Mouse (Mus musculus): ENCODE data around the gene Klk4. TPM values are rescaled to one million over a fixed set of nuclear protein-coding genes. Genes with fewer than 3 reads are reported as not detected.

Gene Klk4
- 0.18 TPM in 1 of 2 replicates, not detected in the other for polyA plus RNA-seq (2016; fragmentation: Nextera tagmentation; extraction: Ambion mirVana)

- ATAC-seq (ENCODE audit: insufficient number of reproducible peaks, low FRiP score) = no peak
- no peak within 1 kb of the TSS for H3K4me3 ChIP-seq
- H3K27ac ChIP-seq (ENCODE audit: poor library complexity, severe bottlenecking) = no peak within 1 kb of the TSS
- 14% methylated on average over 3 of the region's 3 CpGs for WGBS
- H3K9me3 ChIP-seq (replicated peaks) = no peaks in the 10 kb centered on the region; the same call in 1 of the 2 replicates
- H3K36me3 ChIP-seq = no peaks in the 10 kb centered on the region
- H3K4me1 ChIP-seq (replicated peaks) = no peaks in the 10 kb centered on the region
- no peak within 1 kb of the TSS for H3K9ac ChIP-seq
- no peak within 1 kb of the TSS for H3K4me2 ChIP-seq
- H3K27me3 ChIP-seq (replicated peaks) = peaks cover 60% of the 10 kb centered on the region
Observed at GRCm38 (mm10) chr7:43880912-43881311, at the start of gene Klk4. Gene Klk4 (plus strand): TSS chr7:43881160.

DNA sequence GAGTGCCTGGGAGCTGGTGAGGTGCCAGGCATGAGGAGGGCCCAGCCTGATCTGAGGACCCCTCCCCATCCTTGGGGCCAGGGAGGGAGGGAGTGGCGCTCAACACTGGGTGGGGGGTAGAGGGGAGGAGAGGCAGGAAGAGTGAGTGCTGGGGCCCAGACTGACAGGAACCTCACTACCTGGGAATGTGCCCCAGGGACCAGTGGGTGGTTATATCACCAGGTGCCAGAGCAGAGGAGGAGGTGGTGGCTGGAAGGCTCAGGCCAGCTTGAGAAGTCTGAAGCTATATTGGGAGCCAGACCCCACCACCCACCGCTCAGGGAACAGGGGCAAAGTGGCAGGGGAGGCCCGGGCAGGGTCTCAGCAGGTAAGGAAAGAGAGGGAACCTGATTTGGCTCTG is 39.3 kb upstream of the Klk4 start, which contains the start of gene Klk5:
TSS of gene Klk5 (plus strand) at position 271 of the 400 bp plus-strand sequence.
- 41% methylated on average over 3 of the region's 3 CpGs for WGBS
- no peaks in the 10 kb centered on the region for H3K9me3 ChIP-seq (replicated peaks)
- H3K4me3 ChIP-seq = no peak within 1 kb of the TSS
- H3K27ac ChIP-seq (ENCODE audit: poor library complexity, severe bottlenecking) = no peak within 1 kb of the TSS
- no peak within 1 kb of the TSS for H3K9ac ChIP-seq
- H3K36me3 ChIP-seq = no peaks in the 10 kb centered on the region
- H3K27me3 ChIP-seq (replicated peaks) = no peaks in the 10 kb centered on the region
- ATAC-seq (ENCODE audit: insufficient number of reproducible peaks, low FRiP score) = no peak
- no peaks in the 10 kb centered on the region for H3K4me1 ChIP-seq (replicated peaks)
- H3K4me2 ChIP-seq = no peak within 1 kb of the TSS

- Histone ChIP-seq H3K9ac (no peak overlapping the region), H3K27me3 (replicated peaks) (no peaks in the 10 kb centered on the region), H3K4me3 (no peak overlapping the region), H3K9me3 (replicated peaks) (no peaks in the 10 kb centered on the region), H3K36me3 (no peaks in the 10 kb centered on the region), H3K4me1 (replicated peaks) (no peaks in the 10 kb centered on the region), H3K27ac (ENCODE audit: poor library complexity, severe bottlenecking) (no peak overlapping the region), H3K4me2 (no peak overlapping the region)
- ATAC-seq (ENCODE audit: insufficient number of reproducible peaks, low FRiP score) = no peak
- 80% methylated on average over 4 of the region's 4 CpGs for WGBS
Observed at GRCm38 (mm10) chr7:43843801-43844200, 37.2 kb upstream of the Klk4 start.

GRCm38 (mm10) chr7:43851616-43852015 is 29.3 kb upstream of the Klk4 start:
- no peak overlapping the region for H3K4me3 ChIP-seq
- no peaks in the 10 kb centered on the region for H3K27me3 ChIP-seq (replicated peaks)
- ATAC-seq (ENCODE audit: insufficient number of reproducible peaks, low FRiP score) = no peak
- H3K36me3 ChIP-seq = no peaks in the 10 kb centered on the region
- H3K4me2 ChIP-seq = no peak overlapping the region
- H3K4me1 ChIP-seq (replicated peaks) = no peaks in the 10 kb centered on the region
- 0 out of 2 replicates have a peak, but pooled peaks cover 6% of the 10 kb centered on the region for H3K9me3 ChIP-seq (replicated peaks)
- 76% methylated on average over 6 of the region's 6 CpGs for WGBS
- H3K9ac ChIP-seq = no peak overlapping the region
- no peak overlapping the region for H3K27ac ChIP-seq (ENCODE audit: poor library complexity, severe bottlenecking)

- Histone ChIP-seq H3K27ac (ENCODE audit: poor library complexity, severe bottlenecking) (no peak overlapping the region), H3K9me3 (replicated peaks) (0 out of 2 replicates have a peak, but pooled peaks cover 6% of the 10 kb centered on the region), H3K4me1 (replicated peaks) (no peaks in the 10 kb centered on the region), H3K4me3 (no peak overlapping the region), H3K27me3 (replicated peaks) (no peaks in the 10 kb centered on the region), H3K4me2 (no peak overlapping the region), H3K9ac (no peak overlapping the region), H3K36me3 (no peaks in the 10 kb centered on the region)
- 66% methylated on average over 9 of the region's 9 CpGs for WGBS
- no peak for ATAC-seq (ENCODE audit: insufficient number of reproducible peaks, low FRiP score)
Observed at GRCm38 (mm10) chr7:43854642-43855380, 26.1 kb upstream of the Klk4 start.

- H3K36me3 ChIP-seq = no peaks in the 10 kb centered on the region
- H3K27ac ChIP-seq (ENCODE audit: poor library complexity, severe bottlenecking) = no peak overlapping the region
- H3K4me2 ChIP-seq = no peak overlapping the region
- H3K4me1 ChIP-seq (replicated peaks) = no peaks in the 10 kb centered on the region
- H3K4me3 ChIP-seq = no peak overlapping the region
- H3K9ac ChIP-seq = no peak overlapping the region
- 43% methylated on average over 3 of the region's 3 CpGs for WGBS
- ATAC-seq (ENCODE audit: insufficient number of reproducible peaks, low FRiP score) = no peak
- H3K9me3 ChIP-seq (replicated peaks) = 0 out of 2 replicates have a peak, but pooled peaks cover 4% of the 10 kb centered on the region
- H3K27me3 ChIP-seq (replicated peaks) = no peaks in the 10 kb centered on the region
Observed at GRCm38 (mm10) chr7:43855709-43856108, 25.3 kb upstream of the Klk4 start.

GRCm38 (mm10) chr7:43856307-43856706 is 24.7 kb upstream of the Klk4 start:
- WGBS = 72% methylated on average over 7 of the region's 7 CpGs
- no peak overlapping the region for H3K27ac ChIP-seq (ENCODE audit: poor library complexity, severe bottlenecking)
- 0 out of 2 replicates have a peak, but pooled peaks cover 4% of the 10 kb centered on the region for H3K9me3 ChIP-seq (replicated peaks)
- H3K4me1 ChIP-seq (replicated peaks) = no peaks in the 10 kb centered on the region
- H3K36me3 ChIP-seq = no peaks in the 10 kb centered on the region
- H3K4me2 ChIP-seq = no peak overlapping the region
- ATAC-seq (ENCODE audit: insufficient number of reproducible peaks, low FRiP score) = no peak
- H3K9ac ChIP-seq = no peak overlapping the region
- H3K27me3 ChIP-seq (replicated peaks) = no peaks in the 10 kb centered on the region
- H3K4me3 ChIP-seq = no peak overlapping the region

DNA sequence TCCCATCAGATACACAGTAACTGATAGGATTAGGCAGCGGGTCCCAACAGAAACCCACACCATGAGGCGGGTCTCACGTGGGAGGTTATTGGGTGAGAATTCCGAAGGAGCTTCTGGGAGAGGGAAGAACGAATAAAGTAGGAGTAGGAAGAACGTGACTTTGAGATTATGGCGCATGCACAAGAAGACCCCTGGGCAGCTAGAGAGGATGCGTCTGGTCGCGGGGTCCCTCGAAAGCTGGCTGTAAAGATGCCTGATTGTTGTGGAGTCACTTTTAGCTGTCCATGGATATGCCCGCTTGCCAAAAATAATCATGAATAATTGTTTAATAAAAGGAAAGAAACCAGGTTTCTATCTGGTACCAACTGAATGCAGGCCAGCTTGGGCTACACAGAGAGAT is 23.5 kb upstream of the Klk4 start:
- Histone ChIP-seq H3K4me1 (replicated peaks) (no peaks in the 10 kb centered on the region), H3K27me3 (replicated peaks) (no peaks in the 10 kb centered on the region), H3K9ac (no peak overlapping the region), H3K36me3 (no peaks in the 10 kb centered on the region), H3K27ac (ENCODE audit: poor library complexity, severe bottlenecking) (0 out of 2 replicates have a peak overlapping the region, but pooled peaks have one; percentile 17), H3K4me3 (no peak overlapping the region), H3K9me3 (replicated peaks) (no peaks in the 10 kb centered on the region), H3K4me2 (no peak overlapping the region)
- WGBS = 82% methylated on average over 12 of the region's 12 CpGs
- ATAC-seq (ENCODE audit: insufficient number of reproducible peaks, low FRiP score) = no peak

DNA sequence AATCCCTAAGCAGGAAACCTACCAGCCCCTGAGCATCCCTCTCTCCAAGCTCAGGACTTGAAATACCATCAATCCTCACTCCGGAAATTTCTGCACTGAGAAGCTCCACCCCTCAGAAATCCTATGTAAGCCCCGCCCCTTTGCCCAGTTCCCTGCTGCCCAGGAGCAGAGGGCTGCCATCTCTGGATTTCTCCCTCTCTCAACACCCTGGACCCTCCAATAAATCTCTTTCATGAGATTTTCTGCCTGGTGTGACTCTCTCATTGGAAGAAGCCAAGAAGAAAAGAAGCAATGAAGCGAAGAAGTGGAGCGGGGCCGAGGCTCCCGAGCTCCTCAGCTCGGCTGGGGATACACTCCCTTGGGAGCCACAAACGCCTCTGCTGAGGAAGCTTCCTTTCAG is 20.5 kb upstream of the Klk4 start:
- Histone ChIP-seq H3K27me3 (replicated peaks) (no peaks in the 10 kb centered on the region), H3K27ac (ENCODE audit: poor library complexity, severe bottlenecking) (no peak overlapping the region), H3K4me3 (no peak overlapping the region), H3K4me2 (no peak overlapping the region), H3K9me3 (replicated peaks) (no peaks in the 10 kb centered on the region), H3K9ac (no peak overlapping the region), H3K36me3 (no peaks in the 10 kb centered on the region), H3K4me1 (replicated peaks) (no peaks in the 10 kb centered on the region)
- WGBS = 80% methylated on average over 8 of the region's 8 CpGs
- no peak for ATAC-seq (ENCODE audit: insufficient number of reproducible peaks, low FRiP score)

DNA sequence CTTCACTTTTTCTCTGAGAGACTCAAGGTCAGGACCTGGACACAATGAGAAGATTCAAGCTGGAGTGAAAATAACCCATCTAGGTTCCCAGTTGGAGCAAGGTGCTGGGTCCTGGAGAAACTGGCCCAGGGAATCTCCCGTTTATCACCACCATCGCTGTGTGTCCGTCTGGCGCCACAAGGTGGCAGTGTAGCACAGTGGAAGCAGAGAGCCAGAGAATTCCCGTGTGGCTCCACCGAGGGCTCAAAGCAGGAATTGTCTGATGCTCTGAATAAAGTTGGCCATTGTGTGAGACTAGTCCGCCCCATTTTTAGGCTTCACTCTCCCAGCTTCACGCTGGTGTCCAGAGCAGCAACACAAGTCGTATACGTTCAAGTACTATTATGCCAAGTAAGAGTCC is 7.7 kb upstream of the Klk4 start:
- Histone ChIP-seq H3K36me3 (no peaks in the 10 kb centered on the region), H3K27me3 (replicated peaks) (peaks cover 36% of the 10 kb centered on the region), H3K4me1 (replicated peaks) (no peaks in the 10 kb centered on the region), H3K9ac (no peak overlapping the region), H3K9me3 (replicated peaks) (no peaks in the 10 kb centered on the region; the same call in 1 of the 2 replicates), H3K27ac (ENCODE audit: poor library complexity, severe bottlenecking) (no peak overlapping the region), H3K4me3 (no peak overlapping the region), H3K4me2 (no peak overlapping the region)
- ATAC-seq (ENCODE audit: insufficient number of reproducible peaks, low FRiP score) = no peak
- 7% methylated on average over 10 of the region's 10 CpGs for WGBS

DNA sequence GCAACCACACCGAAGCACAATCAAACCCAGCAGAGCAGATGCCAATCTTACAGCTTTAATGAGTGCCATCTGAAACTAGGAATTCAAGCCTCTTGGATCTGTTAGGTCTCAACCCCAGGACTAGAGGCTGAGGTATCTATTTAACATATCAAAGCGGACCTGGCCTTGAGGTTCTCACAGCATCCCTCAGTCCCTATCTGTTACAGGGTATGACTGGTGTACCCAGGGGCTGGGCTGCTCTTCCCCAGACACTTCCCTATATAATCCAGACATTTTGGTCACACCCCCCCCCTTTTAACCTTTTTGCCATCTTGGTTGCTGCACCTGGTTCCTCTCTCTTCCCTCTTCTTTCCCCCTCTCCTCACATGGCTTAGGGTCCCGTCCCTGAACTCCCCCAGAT is 7.3 kb upstream of the Klk4 start:
- ATAC-seq (ENCODE audit: insufficient number of reproducible peaks, low FRiP score) = no peak
- Histone ChIP-seq H3K9me3 (replicated peaks) (no peaks in the 10 kb centered on the region; the same call in 1 of the 2 replicates), H3K9ac (no peak overlapping the region), H3K27me3 (replicated peaks) (peaks cover 36% of the 10 kb centered on the region), H3K27ac (ENCODE audit: poor library complexity, severe bottlenecking) (no peak overlapping the region), H3K36me3 (no peaks in the 10 kb centered on the region), H3K4me2 (no peak overlapping the region), H3K4me3 (no peak overlapping the region), H3K4me1 (replicated peaks) (no peaks in the 10 kb centered on the region)
- 56% methylated on average over 3 of the region's 3 CpGs for WGBS

Measured in heart, embryonic 12.5 days (tissue).